Mouse (Mus musculus) cerebellum, postnatal 4 days (tissue): ENCODE results near the gene Hes2.

Experiments used
- DNase-seq, 2 experiments: peaks; one replicate each; pipeline ENCODE4 v3.0.0; 2022; ENCODE audit warnings: low spot score in 2 of 2, mixed read lengths in 1 of 2

Gene Hes2

GRCm38 (mm10) chr4:152158585-152159284, at the start of gene Hes2:
TSS of gene Hes2 (plus strand) at chr4:152158867.
- no peak for DNase-seq

GRCm38 (mm10) chr4:152109509-152109908, 49.2 kb upstream of the Hes2 start:
- no peak for DNase-seq

GRCm38 (mm10) chr4:152110689-152111088, 48.0 kb upstream of the Hes2 start:
- no peak for DNase-seq

GRCm38 (mm10) chr4:152112329-152112728, 46.3 kb upstream of the Hes2 start:
- DNase-seq = no peak

- DNase-seq = no peak
Observed at GRCm38 (mm10) chr4:152114080-152114479, 44.6 kb upstream of the Hes2 start.

- no peak for DNase-seq
Observed at GRCm38 (mm10) chr4:152115921-152116612, 42.6 kb upstream of the Hes2 start, which contains the start of gene Tnfrsf25. TSS of gene Tnfrsf25 (plus strand) at chr4:152115934.

- DNase-seq = no peak
Observed at GRCm38 (mm10) chr4:152117538-152117937, 41.1 kb upstream of the Hes2 start.

- DNase-seq = peak in 1 of 2 experiments; percentile 63
Observed at GRCm38 (mm10) chr4:152119396-152120292, 39.0 kb upstream of the Hes2 start.

GRCm38 (mm10) chr4:152120311-152121182, 38.1 kb upstream of the Hes2 start:
- no peak for DNase-seq

- DNase-seq = no peak
Observed at GRCm38 (mm10) chr4:152121183-152121505, 37.5 kb upstream of the Hes2 start.

GRCm38 (mm10) chr4:152124361-152124961, 34.2 kb upstream of the Hes2 start:
- DNase-seq = no peak

- no peak for DNase-seq
Observed at GRCm38 (mm10) chr4:152125161-152126025, 33.3 kb upstream of the Hes2 start.

- no peak for DNase-seq
Observed at GRCm38 (mm10) chr4:152126026-152126920, 32.4 kb upstream of the Hes2 start.

GRCm38 (mm10) chr4:152127884-152128283, 30.8 kb upstream of the Hes2 start:
- no peak for DNase-seq

- no peak for DNase-seq
Observed at GRCm38 (mm10) chr4:152128784-152129183, 29.9 kb upstream of the Hes2 start.

GRCm38 (mm10) chr4:152129395-152129930, 29.2 kb upstream of the Hes2 start:
- no peak for DNase-seq

- DNase-seq = peak in 1 of 2 experiments; percentile 47
Observed at GRCm38 (mm10) chr4:152130771-152131653, 27.7 kb upstream of the Hes2 start.
